In genomic region chr12:117595179-117595578, GRCm38 (mm10) we compare ENCODE assay signal across 17 mouse cellular contexts.
"Had no signal": no experiment of that assay in that cellular context is flagged by ENCODE, and none has a peak within 500 bp of the region (broad histone marks: within the 10 kb centered on the region; RNA-seq: fewer than 3 reads in every experiment).

No protein-coding gene starts in this region.

- DNase-seq: kidney, adult 2 months; kidney, postnatal 25 days; layer of hippocampus, adult 9-11 months; liver, embryonic 13.5 days; lung, adult 2 months; lung, postnatal 14 days; lung, postnatal 4 days; right cerebral cortex, adult 18-20 months; right cerebral cortex, postnatal 14 days; right cerebral cortex, postnatal 4 days; thymus, postnatal 25 days had no signal

- H3K9ac ChIP-seq: liver, embryonic 13.5 days; neural tube, embryonic 12.5 days; neural tube, embryonic 15.5 days; stomach, embryonic 15.5 days had no signal

- H3K27me3 ChIP-seq: liver, embryonic 13.5 days; neural tube, embryonic 12.5 days; neural tube, embryonic 15.5 days; stomach, embryonic 15.5 days had no signal

- H3K27ac ChIP-seq: kidney, postnatal 0 days; layer of hippocampus, adult 2 months; liver, embryonic 13.5 days; neural tube, embryonic 12.5 days; neural tube, embryonic 15.5 days; stomach, embryonic 15.5 days had no signal

- H3K4me2 ChIP-seq: liver, embryonic 13.5 days; midbrain, embryonic 11.5 days; neural tube, embryonic 12.5 days; neural tube, embryonic 15.5 days; stomach, embryonic 15.5 days had no signal

- H3K36me3 ChIP-seq: liver, embryonic 13.5 days; neural tube, embryonic 12.5 days; neural tube, embryonic 15.5 days; stomach, embryonic 15.5 days had no signal

- H3K4me3 ChIP-seq: layer of hippocampus, adult 2 months; liver, embryonic 13.5 days; neural tube, embryonic 12.5 days; neural tube, embryonic 15.5 days; stomach, embryonic 15.5 days had no signal

- H3K4me1 ChIP-seq: liver, embryonic 13.5 days; neural tube, embryonic 12.5 days; neural tube, embryonic 15.5 days had no signal

- H3K9me3 ChIP-seq: liver, embryonic 13.5 days; neural tube, embryonic 15.5 days; stomach, embryonic 15.5 days had no signal
